Mouse (Mus musculus) MN1 (cell line): ENCODE measurements at regions not wholly inside any gene's neighbourhood (a gene's known extent, or its start where the extent isn't known, plus 50 kb on each side); places are given as distances from the start of the nearest gene placed in this dataset.
A peak's percentile ranks its signal among the peaks of the same experiment; 100 is the strongest.

ENCODE experiments used
- DNase-seq: peaks from one replicate; pipeline ENCODE4 v3.0.0-alpha.2; 2016; ENCODE audit warnings: low spot score

DNA sequence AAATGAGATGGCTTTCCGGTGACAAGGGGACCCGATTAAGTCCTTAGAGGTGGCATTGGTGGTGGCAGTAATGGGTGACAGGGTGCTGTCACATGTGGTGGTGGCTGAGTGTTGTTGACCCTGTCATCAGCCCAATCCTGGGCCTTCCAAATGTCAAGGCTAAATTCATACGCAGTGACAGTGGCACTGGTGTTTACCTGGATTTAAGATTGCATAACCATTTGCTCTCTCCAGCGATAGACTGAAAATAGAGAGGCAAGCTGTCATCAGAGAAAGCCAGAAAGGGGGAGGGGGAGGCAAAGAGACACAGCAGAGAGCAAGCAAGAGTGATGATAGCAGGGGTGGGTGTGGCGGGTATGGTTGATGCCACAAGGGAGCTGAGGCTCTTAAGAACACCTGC, 215.1 kb downstream of the Suds3 start:
- DNase-seq, result no peak

DNA sequence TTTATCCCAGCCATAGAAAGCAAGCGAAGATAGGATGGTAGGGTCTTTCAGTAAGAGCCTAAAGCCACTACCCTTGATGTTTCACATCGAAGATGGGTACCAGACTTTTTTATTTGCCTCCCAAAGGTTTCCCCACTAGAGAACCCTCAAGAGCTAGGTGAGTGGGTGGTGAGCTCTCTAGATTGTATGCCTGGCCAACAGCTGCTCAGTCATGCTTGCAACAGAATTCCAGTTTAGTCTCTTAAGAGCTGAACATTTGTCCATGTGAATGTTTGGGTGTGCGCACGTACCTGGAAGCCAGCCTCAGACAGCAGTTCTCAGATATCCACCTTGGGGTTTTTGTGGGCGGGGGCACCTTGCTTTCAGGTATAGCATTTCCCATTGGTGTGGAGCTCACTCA, 218.5 kb downstream of the Suds3 start:
- DNase-seq, result no peak

- DNase-seq, result peak; percentile 75
Measured at GRCm38 (mm10) chr5:116895036-116895783, 220.7 kb downstream of the Suds3 start.

GRCm38 (mm10) chr5:116894575-116894974, 221.3 kb downstream of the Suds3 start:
- DNase-seq, result peak; percentile 52

DNA sequence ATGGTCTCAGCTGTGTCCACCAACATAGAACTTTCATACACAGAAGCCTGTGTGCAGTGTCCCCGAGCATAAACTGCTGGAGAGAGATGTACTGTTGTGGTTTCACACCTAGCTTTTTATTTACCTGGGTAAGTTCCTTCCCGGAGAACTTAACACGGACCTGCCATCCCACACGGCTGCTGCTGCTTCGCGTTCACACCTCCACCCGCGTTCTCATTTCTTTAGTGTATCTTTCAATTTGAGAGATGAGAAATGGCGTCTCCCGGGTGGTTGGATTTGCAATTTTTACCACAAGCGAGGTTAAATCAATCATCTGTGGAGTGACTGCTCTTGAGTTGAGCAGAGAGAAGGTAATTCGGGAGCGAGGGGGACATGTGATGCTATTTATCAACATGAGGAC, 223.0 kb downstream of the Suds3 start:
- no peak for DNase-seq

- DNase-seq, result no peak
Measured at GRCm38 (mm10) chr5:116889224-116889623, 226.7 kb downstream of the Suds3 start.

DNA sequence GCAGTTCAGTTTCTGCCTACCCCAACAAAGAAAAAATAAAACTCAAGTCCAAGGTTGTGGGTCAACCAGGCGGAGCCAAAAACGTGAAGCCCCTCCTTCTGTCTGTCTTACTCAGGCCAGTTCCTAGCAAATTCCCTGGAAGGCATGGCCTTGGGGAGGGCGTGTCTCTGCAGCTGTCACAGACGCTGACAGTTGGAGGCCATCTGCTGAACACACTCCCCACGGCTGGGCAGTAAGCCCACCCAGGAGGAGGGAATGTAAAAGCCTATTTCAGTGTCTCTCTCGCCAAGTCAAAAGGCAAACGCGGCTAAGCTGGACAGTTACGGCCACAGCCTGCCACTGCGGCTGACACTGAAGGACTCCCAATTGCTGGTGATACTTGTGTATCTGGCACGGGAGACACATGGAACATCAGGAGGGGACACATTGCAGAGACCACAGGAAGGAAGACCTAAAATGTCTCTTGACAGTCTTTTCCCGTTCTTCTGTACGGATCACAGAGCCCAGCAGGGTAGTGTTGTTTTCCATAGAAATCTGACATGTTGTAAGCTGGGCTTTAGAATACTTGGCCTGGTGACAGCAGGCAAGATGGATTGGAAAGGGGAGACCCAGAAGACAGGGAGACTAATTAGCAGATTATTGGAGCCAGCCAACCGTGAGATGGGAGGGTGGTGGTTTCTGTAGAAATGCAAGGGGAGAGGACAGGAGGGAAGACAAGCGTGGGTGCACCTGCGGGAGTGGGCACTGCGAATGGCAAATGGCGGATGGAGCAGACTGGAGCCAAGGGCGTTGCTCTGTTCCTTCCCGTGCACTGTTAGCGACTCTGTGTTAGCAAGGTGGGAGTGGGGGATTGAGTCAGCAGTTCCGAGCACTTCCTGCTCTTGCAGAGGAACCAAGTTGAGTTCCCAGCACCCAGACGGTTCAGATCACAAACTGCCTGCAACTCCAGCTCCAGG, 229.5 kb downstream of the Suds3 start:
- peak; percentile 40 for DNase-seq

DNA sequence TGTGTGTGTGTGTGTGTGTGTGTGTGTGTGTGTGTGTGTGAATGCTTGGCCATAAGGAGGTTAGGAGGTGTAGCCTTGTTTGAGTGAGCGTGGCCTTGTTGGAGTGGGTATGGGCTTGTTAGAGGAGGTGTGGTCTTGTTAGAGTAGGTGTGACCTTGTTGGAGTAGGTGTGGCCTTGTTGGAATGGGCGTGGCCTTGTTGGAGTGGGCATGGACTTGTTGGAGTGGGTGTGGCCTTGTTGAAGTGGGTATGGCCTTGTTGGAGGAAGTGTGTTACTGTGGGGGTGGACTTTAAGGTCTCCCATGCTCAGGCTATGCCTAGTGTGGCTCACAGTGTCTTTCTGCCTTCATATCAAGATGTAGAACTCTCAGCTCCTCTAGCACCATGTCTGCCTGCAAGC, 236.2 kb downstream of the Suds3 start:
- no peak for DNase-seq

DNA sequence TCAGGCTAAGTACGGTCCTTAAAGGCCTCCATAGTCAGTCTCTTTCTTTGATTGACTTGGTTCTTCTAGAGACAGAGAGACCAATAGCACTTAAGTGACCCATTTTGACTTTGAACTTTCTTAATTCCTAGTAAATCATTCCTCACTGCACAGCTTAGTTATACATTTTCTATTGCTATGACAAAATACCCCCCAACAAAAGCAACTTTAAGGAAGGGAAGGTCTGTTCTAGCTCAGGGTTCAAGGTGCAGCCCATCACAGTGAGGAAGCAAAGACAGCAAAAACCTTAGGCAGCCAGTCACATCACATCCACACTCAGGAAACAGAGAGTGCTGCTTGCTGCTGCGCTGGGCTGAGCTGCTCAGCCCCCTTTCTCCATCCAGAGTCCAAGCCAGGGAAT, 241.0 kb downstream of the Suds3 start:
- no peak for DNase-seq

- DNase-seq, result no peak
Measured at GRCm38 (mm10) chr5:116868115-116868514, 247.8 kb downstream of the Suds3 start.

- DNase-seq, result no peak
Measured at GRCm38 (mm10) chr5:116864275-116864674, 251.6 kb downstream of the Suds3 start.

DNA sequence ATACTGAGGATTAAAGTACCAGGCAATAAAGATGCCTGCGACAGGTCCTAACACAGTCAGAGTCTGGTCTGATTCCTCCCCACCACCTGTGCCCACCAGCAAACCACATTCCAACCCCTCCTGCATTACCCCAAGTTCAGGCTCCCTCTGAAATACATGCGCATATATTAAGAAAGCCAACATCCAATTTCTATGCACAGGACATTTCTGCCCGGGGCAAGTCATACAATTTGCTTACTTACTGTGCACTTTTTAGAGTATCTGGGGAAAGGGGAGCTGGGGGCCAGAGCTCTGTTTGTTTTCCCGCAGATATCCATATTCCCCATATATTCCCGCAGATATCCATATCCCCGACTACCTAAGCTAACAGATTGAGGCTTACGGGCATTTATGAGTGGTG, 261.1 kb upstream of the Srrm4 start:
- DNase-seq, result no peak

DNA sequence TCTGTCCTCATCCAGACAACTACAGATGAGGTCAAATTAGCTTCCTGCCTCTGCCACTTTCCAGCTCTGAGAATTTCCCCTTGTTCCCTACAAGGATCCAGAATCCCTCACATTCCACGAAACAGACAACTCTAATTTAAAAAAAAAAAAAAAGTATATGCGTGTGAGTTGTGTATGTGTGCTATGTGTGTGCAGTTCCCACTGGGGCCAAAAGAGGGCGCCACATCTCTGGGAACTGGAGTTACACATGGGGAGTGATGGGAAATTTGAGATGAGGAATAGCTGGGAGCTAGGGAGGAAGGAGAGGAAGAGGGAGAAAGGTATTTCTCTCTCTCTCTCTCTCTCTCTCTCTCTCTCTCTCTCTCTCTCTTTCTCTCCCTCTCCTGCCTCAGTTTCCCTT, 240.3 kb upstream of the Srrm4 start:
- DNase-seq, result no peak

DNA sequence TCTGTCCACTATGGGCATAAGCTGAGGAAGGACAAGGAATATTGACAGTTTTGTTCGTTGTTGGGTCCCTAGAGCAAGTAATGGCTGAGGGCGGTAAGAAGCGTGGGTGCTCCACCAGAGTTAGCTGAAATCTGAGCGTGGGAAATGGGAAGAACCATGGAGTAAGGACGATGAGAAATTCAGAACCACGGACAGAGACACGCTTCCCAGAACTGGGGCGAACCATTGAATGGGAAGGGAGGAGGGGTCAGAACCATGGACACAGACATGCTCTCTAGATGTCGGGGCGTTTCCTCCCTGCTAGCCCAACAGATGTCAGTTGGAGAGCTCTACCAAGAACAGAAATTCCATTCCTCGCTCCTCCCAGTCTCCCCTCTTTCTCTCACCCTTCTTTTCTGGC, 238.2 kb upstream of the Srrm4 start:
- no peak for DNase-seq

DNA sequence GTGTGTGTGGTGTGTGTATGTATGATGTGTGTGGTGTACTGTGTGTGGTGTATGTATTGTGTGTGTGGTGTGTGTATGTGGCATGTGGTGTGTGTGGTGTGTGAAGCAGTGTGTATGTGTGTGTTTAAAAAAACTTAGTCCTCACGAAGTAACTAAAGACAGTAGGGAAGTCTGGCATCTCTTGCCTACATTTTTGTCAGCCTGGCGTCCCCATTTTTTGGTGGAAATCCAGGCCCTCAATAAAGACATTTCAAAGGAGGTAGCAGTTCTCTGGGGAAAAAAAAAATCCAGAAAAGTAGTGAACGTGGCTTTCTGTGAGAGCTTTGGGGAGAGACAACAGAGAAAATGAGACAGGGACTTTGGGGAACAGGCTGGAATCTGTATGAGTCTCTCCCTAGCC, 231.6 kb upstream of the Srrm4 start:
- no peak for DNase-seq

- no peak for DNase-seq
Measured at GRCm38 (mm10) chr5:116822141-116822540, 230.5 kb upstream of the Srrm4 start.

GRCm38 (mm10) chr5:116809799-116810198, 218.2 kb upstream of the Srrm4 start:
- DNase-seq, result no peak

DNA sequence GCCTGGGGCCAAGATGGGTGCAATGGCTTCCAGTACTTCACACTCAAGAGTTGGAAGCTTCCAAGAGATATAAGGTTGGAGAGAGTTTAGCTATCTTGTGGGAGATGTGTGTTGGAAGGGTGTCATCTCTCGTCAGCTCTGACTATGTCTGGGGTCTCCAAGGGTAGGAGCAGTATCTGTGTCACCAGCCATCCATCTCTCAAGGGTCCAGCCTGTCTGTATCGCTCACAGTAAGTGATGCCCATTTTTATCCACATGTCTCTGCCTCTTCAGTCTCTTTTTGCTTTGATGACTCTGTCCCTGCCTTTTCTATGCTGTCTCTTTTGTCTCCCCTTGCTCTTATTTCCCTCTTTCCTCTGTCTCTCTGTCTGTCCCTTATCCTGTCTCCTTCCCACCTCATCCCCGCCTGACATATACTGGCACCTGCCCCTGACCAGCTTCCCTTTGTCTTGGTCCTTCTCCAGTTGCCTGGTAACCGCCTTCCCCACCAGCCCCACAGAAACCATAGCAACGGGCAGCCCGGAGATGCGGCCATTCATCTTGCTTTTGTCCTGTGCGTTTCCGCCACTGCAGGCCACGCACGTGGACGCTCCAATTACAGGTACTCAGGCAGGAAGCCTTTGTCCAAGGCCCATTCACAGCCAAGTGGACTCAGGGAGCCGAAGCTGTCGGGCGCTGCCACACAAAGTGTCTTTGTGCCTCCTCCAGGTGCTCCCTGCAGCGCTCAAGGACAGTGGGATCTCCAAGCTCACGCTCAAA, 217.6 kb upstream of the Srrm4 start:
- no peak for DNase-seq

- no peak for DNase-seq
Measured at GRCm38 (mm10) chr5:116797460-116797859, 205.8 kb upstream of the Srrm4 start.

GRCm38 (mm10) chr5:116795169-116795568, 203.6 kb upstream of the Srrm4 start:
- no peak for DNase-seq

DNA sequence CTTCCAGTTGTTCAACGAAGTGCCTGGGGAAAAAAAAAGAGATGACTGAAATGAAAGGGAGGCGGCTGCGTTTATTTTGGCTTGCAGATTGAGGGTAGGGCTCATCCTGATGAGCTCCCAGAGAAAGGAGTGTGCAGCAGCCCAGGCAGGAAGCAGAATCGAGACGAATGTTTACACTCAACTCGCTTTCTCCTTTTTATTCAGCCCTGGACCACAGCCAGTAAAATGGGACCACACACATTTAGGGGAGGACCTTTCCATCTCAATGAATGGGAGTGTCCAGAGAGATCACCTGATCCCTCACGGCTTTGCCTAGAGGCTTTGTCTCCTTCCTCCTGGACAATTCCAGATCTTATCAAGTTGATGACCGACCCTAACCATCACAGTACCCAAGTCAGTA, 198.8 kb upstream of the Srrm4 start:
- no peak for DNase-seq

- no peak for DNase-seq
Measured at GRCm38 (mm10) chr5:116789859-116790258, 198.2 kb upstream of the Srrm4 start.

GRCm38 (mm10) chr5:116776450-116776849, 184.8 kb upstream of the Srrm4 start:
- no peak for DNase-seq
